Mouse (Mus musculus) intestine, embryonic 14.5 days (tissue): ENCODE measurements around the gene Med12l. TPM values are rescaled to one million over a fixed set of nuclear protein-coding genes. Genes with fewer than 3 reads are reported as not detected.

Experiments used
- ATAC-seq: fragments of 200-750 bp; cut with Nextera tagmentation; replicated peaks from 2 replicates; pipeline ENCODE4 v1.8.0; 2017; ENCODE audit warnings: low read depth, moderate number of reproducible peaks, moderate TSS enrichment, moderate library complexity; ENCODE audit not compliant: low FRiP score, low TSS enrichment
- DNase-seq: peaks from one replicate; pipeline ENCODE4 v3.0.0-alpha.2; 2018; ENCODE audit warnings: low spot score
- H3K27ac ChIP-seq: fragments of 300-500 bp; sonication (generic); 2 replicates; pipeline ENCODE4 v1.5.1; 2014; ENCODE audit warnings: low read depth, mild to moderate bottlenecking, control low read depth
- H3K27me3 ChIP-seq: fragments of 300-500 bp; sonication (generic); replicated peaks from 2 replicates; pipeline ENCODE4 v1.6.1; 2014; ENCODE audit warnings: low read length, control low read depth; ENCODE audit not compliant: control insufficient read depth, insufficient read depth
- H3K36me3 ChIP-seq: fragments of 300-500 bp; sonication (generic); 2 replicates; pipeline ENCODE4 v1.6.1; 2014; ENCODE audit warnings: low read length, control low read depth; ENCODE audit not compliant: control insufficient read depth, insufficient read depth
- H3K4me1 ChIP-seq: fragments of 300-500 bp; sonication (generic); replicated peaks from 2 replicates; pipeline ENCODE4 v1.6.1; 2014; ENCODE audit warnings: low read length, control low read depth, mixed read lengths; ENCODE audit not compliant: control insufficient read depth, insufficient read depth
- H3K4me2 ChIP-seq: fragments of 300-500 bp; sonication (generic); 2 replicates; pipeline ENCODE4 v1.6.1; 2014; ENCODE audit warnings: low read length
- H3K4me3 ChIP-seq: fragments of 300-500 bp; sonication (generic); 2 replicates; pipeline ENCODE4 v1.5.1; 2014; ENCODE audit warnings: low read depth, low read length, control low read depth, mixed read lengths
- H3K9ac ChIP-seq: fragments of 300-500 bp; sonication (generic); 2 replicates; pipeline ENCODE4 v1.6.1; 2014; ENCODE audit warnings: mild to moderate bottlenecking, low read length
- H3K9me3 ChIP-seq: fragments of 300-500 bp; sonication (generic); 2 replicates; pipeline ENCODE4 v1.6.1; 2016; ENCODE audit warnings: low read length, control low read depth; ENCODE audit not compliant: control insufficient read depth
- WGBS: fragments of 180-500 bp; shearing (Covaris S2); extraction: QIAGEN DNeasy Blood & Tissue Kit; methylation state at CpG from one replicate; pipeline ENCODE4 v1.1.7; 2014; 5-methylcytosine and 5-hydroxymethylcytosine counted together
- polyA plus RNA-seq: library from polyadenylated mRNA; unstranded; fragments of >200 nt; fragmentation: Nextera tagmentation; extraction: Ambion mirVana; gene quantifications from 2 replicates; pipeline ENCODE4 v1.2.1, GENCODE M21; 2014

The Med12l gene
- polyA plus RNA-seq, 1 experiment from 2014 or later, result 2.4 TPM

DNA sequence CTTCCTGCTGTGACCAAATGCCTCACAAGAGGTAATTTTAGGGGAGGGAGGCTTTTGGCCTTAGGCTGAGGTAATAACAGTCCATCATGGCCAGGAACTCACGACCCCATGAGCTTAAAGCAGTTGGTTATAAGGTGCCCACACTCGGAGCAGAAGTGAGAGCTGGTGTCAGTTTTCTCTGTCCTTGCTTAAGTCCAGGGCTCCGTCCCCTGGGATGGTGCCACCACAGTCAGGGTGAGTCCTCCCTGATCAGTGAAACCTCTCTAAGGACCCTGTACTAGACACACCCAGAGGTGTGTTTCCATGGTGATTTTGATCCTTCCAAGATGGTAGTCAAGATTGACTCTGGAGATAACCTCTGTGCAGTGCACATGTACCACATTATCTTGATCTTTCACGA is 25.4 kb downstream of the Med12l start:
- no peak for DNase-seq
- H3K4me3 ChIP-seq, result no peak overlapping the region
- no peaks in the 10 kb centered on the region for H3K36me3 ChIP-seq
- H3K27me3 ChIP-seq, result no peaks in the 10 kb centered on the region
- 57% methylated on average over 4 of the region's 4 CpGs for WGBS
- no peaks in the 10 kb centered on the region for H3K4me1 ChIP-seq
- no peak overlapping the region for H3K27ac ChIP-seq
- no peak overlapping the region for H3K4me2 ChIP-seq
- ATAC-seq, result no peak
- no peak overlapping the region for H3K9ac ChIP-seq
- no peaks in the 10 kb centered on the region for H3K9me3 ChIP-seq

DNA sequence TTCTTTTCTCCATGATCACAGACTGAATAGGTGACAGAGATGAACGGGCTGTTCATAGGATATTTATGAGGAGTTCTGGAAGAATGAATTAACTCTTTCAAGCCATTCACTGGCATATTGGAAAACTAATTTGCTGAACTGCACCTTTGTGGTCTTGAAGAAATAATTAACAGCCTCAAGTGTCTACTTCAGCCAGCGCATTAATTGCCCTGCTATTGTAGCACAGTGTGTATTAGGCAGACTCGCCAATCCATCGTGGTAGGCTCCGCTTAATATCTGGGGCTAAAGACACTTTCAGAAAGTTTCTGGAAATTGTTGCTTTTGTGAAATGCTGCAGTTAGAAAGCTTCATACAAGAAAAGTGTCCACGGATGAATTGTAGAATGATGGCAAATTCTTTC is 35.9 kb downstream of the Med12l start:
- Histone ChIP-seq H3K4me3 (no peak overlapping the region), H3K27ac (no peak overlapping the region), H3K9me3 (no peaks in the 10 kb centered on the region), H3K27me3 (no peaks in the 10 kb centered on the region), H3K9ac (no peak overlapping the region), H3K4me2 (no peak overlapping the region), H3K4me1 (no peaks in the 10 kb centered on the region), H3K36me3 (no peaks in the 10 kb centered on the region)
- no peak for ATAC-seq
- no peak for DNase-seq
- WGBS, result 88% methylated on average over 6 of the region's 6 CpGs

DNA sequence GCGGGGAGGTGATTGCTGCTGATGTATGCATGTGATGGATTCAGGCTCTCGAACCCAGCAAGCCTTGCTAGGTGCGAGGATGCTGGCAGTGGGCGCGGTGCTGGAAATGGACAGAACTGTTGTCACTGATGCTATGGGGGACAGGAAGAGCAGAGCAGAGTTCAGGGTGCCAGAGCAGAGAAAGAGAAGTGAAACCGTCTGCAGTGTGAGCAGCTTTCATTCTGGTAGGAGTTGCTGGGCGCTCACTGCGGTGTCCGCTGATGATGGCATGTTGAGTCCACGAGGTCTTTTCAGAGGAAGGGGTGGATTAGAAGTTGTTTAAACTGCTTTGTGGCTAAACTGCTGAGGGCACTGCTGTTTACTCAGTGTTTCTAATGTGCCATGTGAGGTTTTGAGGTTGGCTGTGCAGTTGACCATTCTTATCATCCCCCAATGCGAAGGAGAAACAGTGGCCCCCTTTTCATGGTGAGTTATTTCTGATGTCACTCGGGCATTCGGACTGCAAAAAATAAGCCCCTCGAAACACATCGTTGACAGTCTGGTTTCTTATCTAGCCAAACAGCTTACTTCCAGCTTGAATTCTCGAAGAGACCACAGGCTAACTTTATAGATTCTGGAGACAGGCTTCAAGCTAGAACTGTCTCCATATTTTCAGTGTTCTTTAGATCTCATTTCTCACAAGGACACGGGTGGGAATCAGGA is 49.4 kb downstream of the Med12l start:
- Histone ChIP-seq H3K9me3 (no peaks in the 10 kb centered on the region), H3K36me3 (no peaks in the 10 kb centered on the region), H3K27ac (no peak overlapping the region), H3K27me3 (no peaks in the 10 kb centered on the region), H3K4me1 (0 out of 2 replicates have a peak, but pooled peaks cover 4% of the 10 kb centered on the region), H3K9ac (no peak overlapping the region), H3K4me2 (no peak overlapping the region), H3K4me3 (no peak overlapping the region)
- WGBS, result 82% methylated on average over 17 of the region's 17 CpGs
- no peak for DNase-seq
- no peak for ATAC-seq

DNA sequence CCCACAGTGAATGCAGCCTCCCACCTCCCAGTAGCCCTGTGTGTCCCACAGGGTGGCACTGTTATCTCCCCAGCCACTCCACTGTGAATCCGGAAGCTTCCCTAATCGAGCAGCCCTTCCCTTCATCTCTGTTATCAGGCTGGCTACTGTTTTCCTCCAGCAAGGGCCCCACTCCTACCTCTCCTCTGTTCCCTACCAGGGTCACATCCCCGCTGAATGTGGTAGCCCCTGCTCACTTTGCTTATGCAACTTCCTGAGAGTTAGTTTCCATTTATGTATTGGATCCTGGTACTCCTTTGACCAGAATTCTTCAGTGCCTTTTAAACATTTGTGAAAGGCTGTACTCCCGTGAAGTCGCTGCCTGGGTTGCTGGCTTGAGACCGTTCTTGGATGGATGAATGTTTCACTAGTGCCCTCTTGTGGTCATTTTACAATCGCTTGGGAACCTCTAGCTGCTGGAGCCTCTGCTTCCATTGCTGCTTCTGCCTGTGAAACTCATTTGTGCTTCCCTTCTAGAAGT is 53.5 kb downstream of the Med12l start:
- peak; percentile 78 for DNase-seq
- Histone ChIP-seq H3K4me1 (0 out of 2 replicates have a peak, but pooled peaks cover 4% of the 10 kb centered on the region), H3K9me3 (no peaks in the 10 kb centered on the region), H3K4me3 (no peak overlapping the region), H3K27ac (no peak overlapping the region), H3K4me2 (peak overlapping the region; percentile 33), H3K36me3 (no peaks in the 10 kb centered on the region), H3K9ac (no peak overlapping the region), H3K27me3 (no peaks in the 10 kb centered on the region)
- ATAC-seq, result peak; percentile 68; the same call in 1 of the 2 replicates
- 2% methylated on average over 7 of the region's 7 CpGs for WGBS

DNA sequence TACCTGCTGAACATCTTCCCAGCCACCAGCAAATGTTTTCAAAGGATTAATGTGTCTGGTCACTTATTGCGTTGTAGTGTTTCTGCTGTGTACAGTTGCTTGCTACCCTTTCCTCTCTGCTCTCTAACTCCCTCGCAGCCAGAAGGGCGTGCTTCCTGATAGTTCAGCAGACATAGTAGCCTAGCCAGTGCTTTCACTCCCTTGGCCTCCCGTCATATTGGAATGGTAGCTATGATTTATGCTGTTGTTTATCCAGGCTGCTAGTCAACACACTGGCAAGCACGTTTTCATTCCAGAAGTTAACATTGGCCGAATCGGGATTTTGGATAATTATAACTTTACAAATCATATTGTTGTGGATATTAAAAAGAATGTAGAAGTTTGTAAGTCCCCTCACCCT is 54.5 kb downstream of the Med12l start:
- H3K4me1 ChIP-seq, result 0 out of 2 replicates have a peak, but pooled peaks cover 4% of the 10 kb centered on the region
- H3K27ac ChIP-seq, result no peak overlapping the region
- DNase-seq (no peak), ATAC-seq (no peak)
- H3K4me2 ChIP-seq, result no peak overlapping the region
- 79% methylated on average over 7 of the region's 7 CpGs for WGBS
- H3K4me3 ChIP-seq, result no peak overlapping the region
- H3K9me3 ChIP-seq, result no peaks in the 10 kb centered on the region
- H3K36me3 ChIP-seq, result no peaks in the 10 kb centered on the region
- H3K27me3 ChIP-seq, result no peaks in the 10 kb centered on the region
- no peak overlapping the region for H3K9ac ChIP-seq

DNA sequence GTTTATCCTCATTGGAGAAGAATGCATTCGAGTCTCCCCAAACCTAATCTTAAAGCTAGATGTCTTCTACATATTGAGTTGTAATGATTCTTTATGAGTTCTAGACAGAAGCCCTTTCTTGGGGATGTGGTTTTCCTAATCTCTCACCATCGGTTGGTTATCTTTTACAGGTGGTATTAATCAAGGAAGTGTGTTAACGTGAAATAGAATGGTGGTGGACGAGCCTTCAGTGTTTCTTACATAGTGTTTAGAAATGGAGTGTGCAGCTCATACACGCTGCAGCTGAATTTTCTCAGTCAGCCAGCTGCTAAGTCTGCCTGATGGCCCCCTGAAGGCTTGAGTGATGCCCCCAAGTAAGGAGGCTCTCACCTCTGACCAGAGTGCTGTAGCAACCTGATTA is 56.5 kb downstream of the Med12l start:
- no peaks in the 10 kb centered on the region for H3K27me3 ChIP-seq
- H3K4me2 ChIP-seq, result no peak overlapping the region
- H3K36me3 ChIP-seq, result no peaks in the 10 kb centered on the region
- H3K27ac ChIP-seq, result no peak overlapping the region
- H3K9ac ChIP-seq, result no peak overlapping the region
- DNase-seq (no peak), ATAC-seq (no peak)
- 63% methylated on average over 5 of the region's 5 CpGs for WGBS
- H3K9me3 ChIP-seq, result no peaks in the 10 kb centered on the region
- 0 out of 2 replicates have a peak, but pooled peaks cover 4% of the 10 kb centered on the region for H3K4me1 ChIP-seq
- no peak overlapping the region for H3K4me3 ChIP-seq

DNA sequence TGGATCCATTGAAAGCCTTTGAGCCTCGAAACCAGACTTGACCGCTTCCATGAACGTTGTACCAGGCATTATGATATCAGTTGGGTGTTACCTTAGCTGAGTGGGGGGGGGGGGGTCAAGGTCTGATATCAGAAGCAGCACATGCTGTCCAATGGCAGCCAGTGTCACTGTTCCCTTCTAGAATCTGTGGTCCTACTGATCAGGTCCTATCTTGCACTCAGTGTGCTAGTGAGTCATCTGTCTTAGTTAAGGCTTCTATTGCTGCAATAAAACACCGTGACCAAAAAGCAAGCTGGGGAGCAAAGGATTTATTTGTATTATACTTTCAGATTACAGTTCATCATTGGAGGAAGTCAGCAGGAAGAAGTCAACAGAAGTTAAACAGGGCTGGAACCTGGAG is 57.8 kb downstream of the Med12l start:
- H3K4me2 ChIP-seq, result no peak overlapping the region
- DNase-seq (no peak), ATAC-seq (peak; percentile 80; the same call in 1 of the 2 replicates)
- H3K27me3 ChIP-seq, result no peaks in the 10 kb centered on the region
- H3K4me3 ChIP-seq, result no peak overlapping the region
- no peaks in the 10 kb centered on the region for H3K36me3 ChIP-seq
- H3K4me1 ChIP-seq, result 0 out of 2 replicates have a peak, but pooled peaks cover 4% of the 10 kb centered on the region
- no peak overlapping the region for H3K9ac ChIP-seq
- H3K9me3 ChIP-seq, result no peaks in the 10 kb centered on the region
- H3K27ac ChIP-seq, result no peak overlapping the region
- 80% methylated on average over 4 of the region's 4 CpGs for WGBS

DNA sequence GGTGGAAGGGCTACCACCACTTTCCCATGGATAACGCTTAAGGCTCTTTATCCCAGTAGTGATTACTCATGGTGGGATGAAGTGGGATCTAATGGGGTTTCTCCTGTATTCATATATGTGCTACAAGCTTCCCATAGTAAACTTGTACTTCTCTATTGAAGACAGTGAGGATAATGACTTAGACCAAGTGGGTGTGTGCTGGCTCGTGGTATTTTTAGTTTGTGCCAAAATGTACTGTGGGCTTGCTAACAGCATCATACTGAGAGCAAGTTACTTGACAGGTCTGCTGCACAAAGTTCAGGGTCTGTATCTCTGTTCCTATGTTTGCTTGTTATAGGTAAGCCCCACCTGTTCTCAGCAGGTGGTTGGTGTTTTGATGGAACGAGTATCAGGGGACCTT is 60.3 kb downstream of the Med12l start:
- no peak overlapping the region for H3K27ac ChIP-seq
- no peaks in the 10 kb centered on the region for H3K27me3 ChIP-seq
- ATAC-seq (no peak), DNase-seq (no peak)
- WGBS, result 86% methylated on average over 3 of the region's 3 CpGs
- no peak overlapping the region for H3K4me2 ChIP-seq
- H3K36me3 ChIP-seq, result no peaks in the 10 kb centered on the region
- H3K9ac ChIP-seq, result no peak overlapping the region
- H3K4me3 ChIP-seq, result no peak overlapping the region
- H3K9me3 ChIP-seq, result no peaks in the 10 kb centered on the region
- H3K4me1 ChIP-seq, result no peaks in the 10 kb centered on the region
